Mouse (Mus musculus) kidney, adult 11 months (tissue): ENCODE results near the gene Hs3st2.
"Not testable (repeated sequence)": the region's sequence is repeated elsewhere in the genome, so short reads cannot be mapped to it uniquely, and the experiment has no call there.

Source experiments
- DNase-seq: peaks from one replicate; pipeline ENCODE4 v3.0.0; 2022

Gene Hs3st2

GRCm38 (mm10) chr7:121391225-121391983 lies at the start of gene Hs3st2:
Gene Hs3st2 (plus strand): TSS chr7:121391859.
- no peak for DNase-seq

GRCm38 (mm10) chr7:121348284-121348963 lies 43.2 kb upstream of the Hs3st2 start:
- DNase-seq: no peak

DNA sequence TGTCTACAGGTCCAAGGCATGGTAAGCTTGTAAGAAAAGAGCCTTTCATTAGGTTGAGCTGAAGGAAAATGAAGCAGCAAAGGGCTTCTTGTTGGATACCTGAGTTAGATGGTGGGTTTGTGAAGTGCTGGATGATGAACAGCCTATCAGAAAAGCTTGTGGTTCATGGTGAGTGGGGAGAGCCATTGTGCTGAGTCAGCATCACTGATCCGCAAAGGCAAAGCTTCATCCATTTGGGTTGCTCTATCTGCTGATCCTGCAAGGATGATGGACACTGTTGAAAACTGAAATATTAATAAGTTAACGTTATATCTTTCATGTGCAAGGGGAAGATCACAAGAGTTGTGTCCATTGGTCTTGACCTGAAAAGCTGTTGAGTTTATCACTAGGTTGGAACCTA lies 40.0 kb upstream of the Hs3st2 start:
- DNase-seq: no peak

GRCm38 (mm10) chr7:121361448-121361847 lies 30.2 kb upstream of the Hs3st2 start:
- DNase-seq: not testable (repeated sequence)

GRCm38 (mm10) chr7:121365584-121365983 lies 26.1 kb upstream of the Hs3st2 start:
- no peak for DNase-seq

DNA sequence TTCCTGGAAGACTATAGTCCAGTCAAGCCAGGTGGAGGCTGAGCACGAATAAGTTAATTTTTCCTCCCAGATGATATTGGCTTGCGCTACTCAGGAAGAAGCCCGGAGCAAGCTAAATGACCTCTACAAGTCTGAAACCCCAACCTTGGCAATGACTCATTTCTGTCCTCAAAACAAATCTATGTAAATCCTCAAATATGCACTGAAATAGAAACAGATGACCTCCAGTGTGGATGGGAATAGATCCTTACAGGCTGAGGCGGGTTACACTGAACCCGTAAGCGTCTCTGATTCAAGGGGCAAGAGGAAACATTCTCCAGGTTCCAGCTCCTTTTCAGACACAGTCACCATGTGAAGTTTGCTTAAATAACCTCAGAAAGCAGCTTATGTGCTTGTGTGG lies 24.5 kb upstream of the Hs3st2 start:
- DNase-seq: no peak

DNA sequence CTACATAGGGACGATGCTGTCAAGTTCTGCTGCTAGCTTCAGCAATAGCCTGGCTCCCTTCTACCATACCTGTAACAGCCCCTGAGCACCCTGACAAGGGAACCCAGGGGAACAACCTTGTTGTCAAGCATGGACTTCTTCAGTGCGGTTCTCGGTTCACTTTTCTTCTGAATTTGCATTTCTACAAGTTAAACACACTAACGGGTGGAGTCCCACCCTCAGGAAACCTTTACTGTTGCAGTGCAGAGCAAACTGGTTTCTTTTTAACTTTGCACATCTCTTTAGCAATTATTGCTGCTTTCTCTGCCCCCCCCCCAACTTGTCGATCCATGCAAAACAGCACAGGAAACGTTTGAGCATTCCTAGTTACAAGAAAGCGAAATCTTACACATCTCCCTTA lies 19.7 kb upstream of the Hs3st2 start:
- DNase-seq: no peak

DNA sequence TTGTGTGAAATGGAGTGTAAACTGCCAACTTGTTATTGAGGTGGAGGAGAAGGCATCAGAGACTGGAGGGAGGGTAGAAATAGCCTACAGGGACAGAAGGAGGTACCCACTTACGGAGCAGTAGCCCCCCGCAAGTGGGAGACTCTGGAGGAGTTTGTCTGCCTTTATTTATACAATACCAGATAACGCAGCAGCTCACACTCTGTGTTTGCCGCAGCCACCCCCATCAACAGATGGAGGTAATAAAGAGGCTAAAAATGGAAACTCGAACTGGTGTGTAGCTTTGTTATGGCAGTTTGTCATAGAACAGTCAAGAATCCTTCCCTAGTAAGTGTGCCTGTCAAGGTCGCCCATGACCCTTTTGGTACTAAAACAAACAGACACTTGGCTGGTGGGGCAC lies 16.2 kb upstream of the Hs3st2 start:
- DNase-seq: no peak

- no peak for DNase-seq
Observed at GRCm38 (mm10) chr7:121378942-121379341, 12.7 kb upstream of the Hs3st2 start.

GRCm38 (mm10) chr7:121391984-121392739 lies 503 bp downstream of the Hs3st2 start:
- DNase-seq: no peak

DNA sequence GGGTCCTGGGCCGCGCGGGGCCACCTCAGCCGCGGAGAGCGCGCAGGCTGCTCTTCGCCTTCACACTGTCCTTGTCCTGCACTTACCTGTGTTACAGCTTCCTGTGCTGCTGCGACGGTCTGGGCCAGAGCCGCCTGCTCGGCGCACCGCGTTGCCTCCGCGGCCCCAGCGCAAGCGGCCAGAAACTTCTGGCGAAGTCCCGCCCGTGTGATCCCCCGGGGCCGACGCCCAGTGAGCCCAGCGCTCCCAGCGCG lies 1.0 kb downstream of the Hs3st2 start:
- DNase-seq: no peak

DNA sequence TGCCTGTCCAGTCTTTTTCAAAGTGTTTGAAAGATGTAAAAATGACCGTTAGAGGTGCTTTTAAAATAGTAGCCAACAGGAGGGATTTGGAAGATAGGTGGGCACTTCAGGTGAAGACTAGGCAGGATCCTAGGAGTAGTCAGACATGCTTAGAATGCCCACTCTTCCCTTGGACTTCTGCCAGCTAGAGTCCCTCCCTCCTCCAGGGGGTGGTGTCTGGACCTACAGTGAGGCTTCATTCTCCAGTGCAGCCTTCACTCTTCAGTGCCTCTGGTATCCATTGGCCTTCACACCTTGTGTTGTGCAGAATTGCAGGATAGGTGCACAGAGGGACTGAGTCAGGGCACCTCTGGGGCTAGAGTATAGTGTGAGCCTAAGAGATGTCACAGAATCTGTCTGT lies 2.2 kb downstream of the Hs3st2 start:
- no peak for DNase-seq

DNA sequence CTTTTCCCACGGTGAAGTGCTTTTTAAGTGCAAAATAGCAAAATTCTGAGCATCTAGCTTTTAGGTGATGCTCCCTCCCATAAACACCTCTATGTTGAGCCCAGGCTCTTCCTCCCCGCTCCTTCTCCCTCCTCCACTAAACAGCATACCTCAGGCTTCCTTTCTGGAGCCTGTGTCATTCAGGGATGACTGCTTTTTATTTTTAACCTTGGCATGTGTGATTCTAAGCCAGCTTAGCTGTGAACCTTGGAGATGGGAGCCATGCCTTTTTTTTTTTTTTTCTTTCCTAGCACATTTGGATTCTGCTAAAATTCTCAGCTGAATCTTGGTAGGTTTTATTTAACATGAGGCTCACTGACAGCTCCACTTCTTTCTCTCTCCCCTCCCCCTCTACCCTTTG lies 3.2 kb downstream of the Hs3st2 start:
- no peak for DNase-seq

- DNase-seq: no peak
Observed at GRCm38 (mm10) chr7:121410716-121411506, 19.3 kb downstream of the Hs3st2 start.

- no peak for DNase-seq
Observed at GRCm38 (mm10) chr7:121411507-121411898, 19.8 kb downstream of the Hs3st2 start.

GRCm38 (mm10) chr7:121436884-121437283 lies 45.2 kb downstream of the Hs3st2 start:
- DNase-seq: no peak

GRCm38 (mm10) chr7:121441186-121441585 lies 49.5 kb downstream of the Hs3st2 start:
- DNase-seq: no peak

- DNase-seq: no peak
Observed at GRCm38 (mm10) chr7:121444336-121444735, 52.7 kb downstream of the Hs3st2 start.

DNA sequence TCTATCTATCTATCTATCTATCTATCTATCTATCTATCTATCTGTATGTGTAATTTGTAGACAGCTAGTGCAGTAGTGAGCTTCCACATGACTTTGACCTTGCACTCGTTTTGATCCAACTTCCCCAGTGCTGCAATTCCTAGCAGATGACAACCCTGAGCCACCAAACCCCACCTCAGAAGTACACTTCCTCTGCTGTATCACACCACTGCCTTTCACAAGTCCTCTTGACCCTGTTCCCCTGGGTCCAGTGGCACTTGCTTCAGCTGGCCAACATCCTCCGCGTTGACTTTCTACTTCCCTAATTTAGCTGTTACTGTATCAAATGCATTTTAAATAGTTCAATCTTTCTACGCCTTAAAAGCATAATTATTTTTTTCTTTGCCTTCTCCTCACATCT lies 54.6 kb downstream of the Hs3st2 start:
- DNase-seq: no peak

DNA sequence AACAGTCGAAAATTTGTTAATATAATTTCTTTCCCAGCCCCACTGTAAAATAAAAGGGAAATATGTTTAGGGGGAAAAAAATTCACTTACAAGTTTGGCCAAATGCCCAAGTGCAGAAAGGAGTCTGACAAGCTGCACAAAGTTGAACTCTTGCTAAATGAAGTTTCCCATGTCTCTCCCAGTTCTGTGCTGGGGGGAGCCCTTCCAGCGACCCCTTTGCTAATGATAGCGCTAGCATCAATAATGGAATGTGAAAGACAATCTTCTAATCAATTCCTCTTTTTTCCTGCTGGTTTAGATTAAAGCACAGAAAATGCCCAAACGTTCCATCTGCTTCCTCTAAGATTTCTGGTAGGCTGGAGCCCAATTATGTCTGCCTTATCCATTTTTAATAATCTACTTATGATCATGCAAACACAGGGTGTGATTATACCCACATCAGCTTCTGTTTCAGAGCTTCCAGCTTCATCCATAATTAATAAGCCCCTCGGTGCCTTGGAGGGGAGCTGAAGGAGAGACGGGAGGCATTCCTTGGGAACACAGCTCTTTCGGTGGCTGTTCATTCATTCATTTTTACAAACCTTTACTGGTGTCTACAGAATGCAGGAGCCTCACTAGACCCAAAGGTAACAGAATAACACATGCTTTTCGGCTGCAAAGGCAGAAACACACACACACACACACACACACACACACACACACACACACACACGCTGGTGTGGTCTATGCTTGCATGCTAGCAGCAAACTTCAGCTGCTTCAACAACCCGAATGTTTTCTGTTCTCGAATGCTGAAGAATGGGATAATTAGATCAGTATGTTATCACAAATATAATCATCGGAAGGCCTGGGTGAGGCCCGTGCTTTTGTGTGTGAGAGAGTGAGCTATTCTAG lies 59.5 kb downstream of the Hs3st2 start:
- DNase-seq: no peak

- no peak for DNase-seq
Observed at GRCm38 (mm10) chr7:121456716-121457115, 65.1 kb downstream of the Hs3st2 start.

DNA sequence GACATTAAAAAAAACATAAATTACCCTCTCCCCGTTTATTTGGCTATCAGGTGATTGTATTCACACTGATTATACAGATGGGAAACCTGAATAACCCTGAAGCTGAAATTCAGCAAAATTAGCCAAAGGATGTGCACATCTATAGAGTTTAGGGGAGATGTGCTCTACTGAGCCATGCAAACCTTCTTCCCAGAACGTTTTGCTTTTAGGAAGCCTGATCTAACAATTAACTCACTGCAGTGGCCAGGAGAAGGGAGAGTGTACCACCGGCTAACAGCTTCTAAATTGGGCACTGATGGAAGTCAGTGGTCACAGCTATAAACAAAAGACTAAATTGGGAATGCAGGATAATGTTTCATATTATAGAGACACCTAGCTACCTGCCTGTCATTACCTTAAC lies 66.4 kb downstream of the Hs3st2 start:
- no peak for DNase-seq
